Mouse (Mus musculus) kidney, postnatal 36 days (tissue): Measurements from ENCODE around the gene Gm11077.
A peak's percentile ranks its signal among the peaks of the same experiment; 100 is the strongest.

ENCODE experiments used
- DNase-seq, 2 experiments: peaks; one replicate each; pipeline ENCODE4 v3.0.0; 2021 to 2022; ENCODE audit warnings: mixed read lengths in 2 of 2

Gene Gm11077

GRCm38 (mm10) chr6:140750371-140751080 lies 21.4 kb downstream of the Gm11077 start:
- DNase-seq, result peak; percentile 15 to 18

- DNase-seq, result peak; percentile 43 to 58
Observed at GRCm38 (mm10) chr6:140766365-140766764, 37.3 kb downstream of the Gm11077 start.

GRCm38 (mm10) chr6:140767237-140767636 lies 38.2 kb downstream of the Gm11077 start:
- no peak for DNase-seq

GRCm38 (mm10) chr6:140768180-140768579 lies 39.1 kb downstream of the Gm11077 start:
- DNase-seq, result no peak

- no peak for DNase-seq
Observed at GRCm38 (mm10) chr6:140768859-140769640, 40.0 kb downstream of the Gm11077 start.

- no peak for DNase-seq
Observed at GRCm38 (mm10) chr6:140776274-140776673, 47.2 kb downstream of the Gm11077 start.

GRCm38 (mm10) chr6:140782524-140782923 lies 53.4 kb downstream of the Gm11077 start:
- no peak for DNase-seq

GRCm38 (mm10) chr6:140786058-140786457 lies 57.0 kb downstream of the Gm11077 start:
- DNase-seq, result peak; percentile 53 to 58

- peak; percentile 4 to 25 for DNase-seq
Observed at GRCm38 (mm10) chr6:140789850-140790249, 60.8 kb downstream of the Gm11077 start.

GRCm38 (mm10) chr6:140793676-140794262 lies 64.7 kb downstream of the Gm11077 start:
- no peak for DNase-seq

- DNase-seq, result no peak
Observed at GRCm38 (mm10) chr6:140798841-140799240, 69.8 kb downstream of the Gm11077 start.

GRCm38 (mm10) chr6:140799435-140800040 lies 70.5 kb downstream of the Gm11077 start:
- DNase-seq, result no peak

GRCm38 (mm10) chr6:140800587-140800986 lies 71.5 kb downstream of the Gm11077 start:
- no peak for DNase-seq
